Mouse (Mus musculus): ENCODE results near the gene Nisch.

Gene Nisch

DNA sequence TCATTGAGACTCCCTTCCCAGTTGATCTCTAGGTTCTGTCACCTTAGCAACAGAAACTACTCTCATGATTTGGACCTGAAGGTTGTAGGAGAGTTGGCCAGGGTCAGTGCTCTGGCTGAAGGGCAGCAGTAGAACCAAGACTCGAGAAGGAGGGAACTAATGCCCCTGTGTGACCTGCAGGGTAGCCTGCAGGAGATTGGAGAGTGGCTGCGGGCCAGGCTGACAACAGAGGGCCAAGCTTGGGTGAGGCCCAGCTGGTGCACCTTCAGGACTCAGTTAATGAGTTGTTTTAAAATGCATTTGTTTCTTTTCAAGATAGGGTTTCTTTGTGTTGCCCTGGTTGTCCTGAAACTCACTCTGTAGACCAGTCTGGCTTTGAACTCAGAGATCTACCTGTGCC, 51.7 kb downstream of the Nisch start:
- no peak for DNase-seq (ENCODE audit: low read depth in 2 of 2, low spot score in 2 of 2)

GRCm38 (mm10) chr14:31164067-31164466, 52.7 kb downstream of the Nisch start:
- no peak for DNase-seq (ENCODE audit: low read depth in 2 of 2, low spot score in 2 of 2)

GRCm38 (mm10) chr14:31161638-31162037, 55.1 kb downstream of the Nisch start:
- DNase-seq (ENCODE audit: low read depth in 2 of 2, low spot score in 2 of 2), result no peak

DNA sequence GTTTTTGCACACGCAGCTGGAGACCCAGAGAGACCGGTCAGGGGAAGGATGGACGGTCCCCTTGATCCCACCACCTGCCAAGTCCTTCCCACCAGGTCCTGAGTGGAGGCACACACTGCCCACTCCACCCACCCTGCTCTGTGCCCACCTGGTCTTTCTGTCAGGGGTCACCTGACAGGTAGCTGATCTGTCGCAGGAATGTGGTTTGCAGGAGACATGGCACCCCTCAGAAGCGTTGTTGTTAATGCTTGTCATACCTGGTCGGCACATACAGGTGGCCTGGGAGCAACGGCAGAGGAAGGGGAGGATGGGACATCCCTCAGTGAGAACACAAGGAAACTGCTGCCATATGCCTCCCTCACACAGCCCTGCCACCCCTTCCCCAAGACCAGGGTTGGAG, 55.6 kb downstream of the Nisch start:
- no peak for DNase-seq (ENCODE audit: low read depth in 2 of 2, low spot score in 2 of 2)

GRCm38 (mm10) chr14:31160196-31161150, 56.3 kb downstream of the Nisch start:
- DNase-seq (ENCODE audit: low read depth in 2 of 2, low spot score in 2 of 2), result no peak

DNA sequence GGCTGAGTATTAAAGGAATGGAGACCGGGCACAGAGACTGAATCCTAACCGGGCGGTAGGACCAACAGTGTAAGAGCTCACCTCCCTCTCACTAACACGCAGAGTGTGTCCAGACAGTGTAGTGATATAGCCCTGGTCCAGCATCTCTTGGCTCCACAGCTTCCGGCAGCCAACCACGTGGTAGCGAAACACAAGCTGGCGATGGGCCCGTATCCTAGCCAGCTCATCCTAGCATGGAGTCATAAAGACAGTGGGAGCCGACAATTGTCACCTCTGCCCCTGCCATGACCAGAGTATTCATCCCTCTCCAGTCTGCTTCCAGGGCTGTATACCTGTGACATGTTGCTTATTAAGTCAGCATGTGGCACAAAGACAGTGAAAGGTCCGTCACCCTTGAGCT, 71.1 kb downstream of the Nisch start:
- DNase-seq (ENCODE audit: low read depth in 2 of 2, low spot score in 2 of 2), result no peak

GRCm38 (mm10) chr14:31141011-31141410, 75.7 kb downstream of the Nisch start:
- DNase-seq (ENCODE audit: low read depth in 2 of 2, low spot score in 2 of 2), result no peak

- DNase-seq (ENCODE audit: low read depth in 2 of 2, low spot score in 2 of 2), result no peak
These were observed 76.6 kb downstream of the Nisch start for GRCm38 (mm10) chr14:31140141-31140540.

GRCm38 (mm10) chr14:31139666-31140065, 77.1 kb downstream of the Nisch start:
- DNase-seq (ENCODE audit: low read depth in 2 of 2, low spot score in 2 of 2), result no peak

DNA sequence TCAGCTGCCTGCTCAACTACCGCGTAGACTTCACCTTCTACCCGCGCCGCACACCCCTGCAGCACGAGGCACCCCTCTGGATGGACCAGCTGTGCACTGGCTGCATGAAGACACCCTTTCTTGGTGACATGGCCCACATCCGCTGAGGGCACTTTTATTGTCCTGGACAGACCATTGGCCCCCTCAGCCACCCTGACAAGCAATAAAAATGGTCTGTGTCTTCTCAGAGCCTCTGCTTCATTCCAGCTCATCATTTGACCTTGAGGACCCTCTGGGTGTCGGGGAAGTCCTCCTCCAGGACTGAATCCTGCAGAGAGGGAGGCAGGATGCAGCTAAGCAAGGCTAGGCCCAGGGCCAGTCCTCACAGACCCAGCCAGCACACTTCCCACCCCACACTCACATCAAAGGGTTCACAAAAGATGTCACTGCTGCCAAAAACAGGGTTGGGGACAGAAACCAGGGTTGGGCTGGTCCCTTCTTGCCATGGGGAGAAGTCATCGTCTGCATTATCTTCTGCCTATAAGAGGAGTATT, 77.8 kb downstream of the Nisch start:
- DNase-seq (ENCODE audit: low read depth in 2 of 2, low spot score in 2 of 2), result no peak

DNA sequence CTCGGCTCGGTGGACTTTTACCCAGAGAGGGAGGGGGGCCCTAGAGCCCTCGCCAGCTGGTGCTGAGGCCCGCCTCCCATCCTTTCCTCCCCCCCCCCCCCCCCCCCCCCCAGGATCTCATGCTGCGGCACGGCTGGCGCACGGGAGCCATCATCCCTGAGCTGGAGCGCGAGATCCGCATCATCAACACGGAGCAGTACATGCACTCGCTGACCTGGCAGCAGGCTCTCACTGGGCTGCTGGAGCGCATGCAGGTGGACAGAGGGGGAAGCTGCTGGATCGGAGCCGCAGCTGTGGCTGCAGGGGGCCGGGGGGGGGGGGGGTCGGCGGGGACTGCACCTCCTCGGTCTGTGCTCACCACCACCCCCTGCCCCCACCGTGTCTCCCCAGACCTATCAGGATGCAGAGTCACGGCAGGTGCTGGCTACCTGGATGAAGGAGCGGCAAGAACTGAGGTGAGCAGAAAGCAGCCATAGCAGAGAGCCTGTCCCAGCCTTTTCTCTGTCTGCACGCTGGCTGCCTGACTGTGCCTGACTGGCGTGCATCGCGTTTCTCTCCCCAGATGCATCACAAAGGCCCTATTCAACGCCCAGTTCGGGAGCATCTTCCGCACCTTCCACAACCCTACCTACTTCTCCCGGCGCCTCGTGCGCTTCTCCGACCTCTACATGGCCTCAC, 78.4 kb downstream of the Nisch start:
- DNase-seq (ENCODE audit: low read depth in 2 of 2, low spot score in 2 of 2), result no peak

DNA sequence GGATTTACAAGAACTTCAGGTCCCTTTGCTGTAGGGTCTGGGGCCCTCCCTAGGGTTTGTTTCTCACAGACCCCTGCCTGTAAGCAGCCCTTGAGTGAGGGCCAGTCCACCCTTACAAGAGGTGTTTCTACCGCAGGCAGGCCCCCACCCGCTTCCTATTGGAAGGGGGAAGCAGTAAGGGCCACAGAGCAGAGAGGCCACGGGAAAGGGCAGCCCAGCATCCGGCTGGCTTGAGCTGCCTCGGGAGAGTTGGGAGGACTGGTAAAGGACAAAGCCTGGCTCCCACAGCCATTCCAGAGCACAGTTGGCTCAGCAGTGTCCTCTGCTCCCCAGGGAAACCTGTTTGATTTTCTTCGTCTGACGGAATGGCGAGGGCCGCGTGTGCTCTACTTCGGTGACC, 79.0 kb downstream of the Nisch start:
- DNase-seq (ENCODE audit: low read depth in 2 of 2, low spot score in 2 of 2), result no peak

DNA sequence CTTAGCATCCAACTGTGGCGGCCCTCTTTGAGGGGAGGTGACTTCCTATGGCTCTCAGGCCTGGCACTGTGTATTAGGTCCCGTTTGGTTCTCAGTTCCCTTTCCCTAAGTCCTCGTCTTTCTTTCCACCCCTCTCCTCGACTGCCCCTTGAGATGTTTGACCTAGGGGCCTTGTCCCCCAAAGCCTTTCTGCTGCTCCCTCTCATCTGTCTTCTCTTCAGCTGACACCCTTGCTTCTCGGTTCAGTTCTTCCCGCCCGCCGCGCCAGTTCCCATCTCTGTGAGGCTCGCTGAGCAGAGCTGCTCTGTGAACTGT, 79.5 kb downstream of the Nisch start:
- no peak for DNase-seq (ENCODE audit: low read depth in 2 of 2, low spot score in 2 of 2)

DNA sequence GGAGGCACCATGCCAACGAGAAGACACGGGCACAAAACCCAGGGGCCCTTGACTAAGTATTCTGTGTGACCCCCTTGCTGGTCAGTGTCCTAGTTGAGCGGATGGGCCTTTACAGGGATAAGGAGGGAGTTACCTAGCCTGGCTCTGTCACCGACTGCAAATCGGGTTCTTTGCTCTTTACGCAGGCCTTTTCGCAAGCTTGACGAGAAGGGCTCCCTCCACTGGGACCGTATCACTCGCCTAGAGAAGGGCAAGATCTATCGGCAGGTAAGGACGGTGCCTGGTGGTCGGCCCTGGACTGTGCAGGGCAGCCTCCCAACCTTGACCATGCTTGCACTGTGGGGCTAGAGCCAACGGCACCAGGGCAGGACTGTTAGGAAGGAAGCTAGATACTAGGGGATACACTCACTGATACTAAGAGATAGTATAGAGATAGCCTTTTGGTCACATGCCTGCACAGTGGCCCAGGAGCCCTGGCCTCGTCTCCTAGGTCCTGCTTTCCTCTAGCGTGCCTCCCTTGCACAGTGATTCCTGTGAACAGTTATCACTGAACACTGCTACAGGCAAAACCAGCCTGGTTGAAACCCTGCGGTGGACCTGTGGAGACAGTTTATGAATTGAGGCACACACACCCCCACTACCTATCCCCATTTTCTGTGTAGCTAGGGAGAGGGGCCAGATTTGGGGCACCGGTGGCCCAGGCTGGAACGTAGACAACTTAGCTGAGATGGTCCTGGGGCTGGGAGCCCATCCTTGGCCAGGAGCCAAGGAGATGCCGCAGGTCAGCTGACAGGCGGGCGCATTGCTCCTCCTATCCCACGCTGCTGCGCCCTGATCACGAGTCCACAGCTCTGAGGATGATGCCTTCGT, 80.1 kb downstream of the Nisch start:
- no peak for DNase-seq (ENCODE audit: low read depth in 2 of 2, low spot score in 2 of 2)

GRCm38 (mm10) chr14:31135495-31136410, 81.0 kb downstream of the Nisch start:
- no peak for DNase-seq (ENCODE audit: low read depth in 2 of 2, low spot score in 2 of 2)

GRCm38 (mm10) chr14:31134015-31135000, 82.4 kb downstream of the Nisch start:
- DNase-seq (ENCODE audit: low read depth in 2 of 2, low spot score in 2 of 2), result no peak

- DNase-seq (ENCODE audit: low read depth in 2 of 2, low spot score in 2 of 2), result no peak
These were observed 83.6 kb downstream of the Nisch start for GRCm38 (mm10) chr14:31133023-31133665.

GRCm38 (mm10) chr14:31132491-31132975, 84.2 kb downstream of the Nisch start:
- DNase-seq (ENCODE audit: low read depth in 2 of 2, low spot score in 2 of 2), result no peak

Measured in CD8-positive naive resting alpha-beta T cell, adult 2 months (primary cell).